Mouse (Mus musculus): ENCODE results near the gene Cdc42ep1. TPM values are rescaled to one million over a fixed set of nuclear protein-coding genes. Genes with fewer than 3 reads are reported as not detected.

The Cdc42ep1 gene
- total and polyA plus RNA-seq, 2 experiments from 2014 or later, result 8.3 to 13.5 TPM

GRCm38 (mm10) chr15:78809739-78810138 lies 32.7 kb upstream of the Cdc42ep1 start:
- no peak for ATAC-seq
- Histone ChIP-seq H3K27ac (ENCODE audit: low read depth, low read length) (no peak overlapping the region), H3K36me3 (ENCODE audit: insufficient read depth) (no peaks in the 10 kb centered on the region), H3K4me1 (ENCODE audit: insufficient read depth) (no peaks in the 10 kb centered on the region), H3K4me2 (ENCODE audit: low read depth) (no peak overlapping the region), H3K4me3 (ENCODE audit: low read depth, low read length) (no peak overlapping the region), H3K27me3 (ENCODE audit: insufficient read depth, low read length) (no peaks in the 10 kb centered on the region), H3K9ac (no peak overlapping the region), H3K9me3 (ENCODE audit: low read length) (no peaks in the 10 kb centered on the region)
- 74% methylated on average over 9 of the region's 9 CpGs for WGBS
- TF ChIP-seq CTCF (IDR thresholded peaks at IDR 0.05; ENCODE audit: low read depth), result no peak
- no peak for DNase-seq

GRCm38 (mm10) chr15:78810146-78810545 lies 32.3 kb upstream of the Cdc42ep1 start:
- WGBS, result 67% methylated on average over 9 of the region's 9 CpGs
- DNase-seq, result no peak
- TF ChIP-seq CTCF (IDR thresholded peaks at IDR 0.05; ENCODE audit: low read depth), result no peak
- no peak for ATAC-seq
- no peak overlapping the region for H3K27ac ChIP-seq (ENCODE audit: low read depth, low read length)
- H3K4me2 ChIP-seq (ENCODE audit: low read depth), result no peak overlapping the region
- H3K9ac ChIP-seq, result no peak overlapping the region
- H3K36me3 ChIP-seq (ENCODE audit: insufficient read depth), result no peaks in the 10 kb centered on the region
- H3K27me3 ChIP-seq (ENCODE audit: insufficient read depth, low read length), result no peaks in the 10 kb centered on the region
- H3K9me3 ChIP-seq (ENCODE audit: low read length), result no peaks in the 10 kb centered on the region
- H3K4me3 ChIP-seq (ENCODE audit: low read depth, low read length), result no peak overlapping the region
- H3K4me1 ChIP-seq (ENCODE audit: insufficient read depth), result no peaks in the 10 kb centered on the region

DNA sequence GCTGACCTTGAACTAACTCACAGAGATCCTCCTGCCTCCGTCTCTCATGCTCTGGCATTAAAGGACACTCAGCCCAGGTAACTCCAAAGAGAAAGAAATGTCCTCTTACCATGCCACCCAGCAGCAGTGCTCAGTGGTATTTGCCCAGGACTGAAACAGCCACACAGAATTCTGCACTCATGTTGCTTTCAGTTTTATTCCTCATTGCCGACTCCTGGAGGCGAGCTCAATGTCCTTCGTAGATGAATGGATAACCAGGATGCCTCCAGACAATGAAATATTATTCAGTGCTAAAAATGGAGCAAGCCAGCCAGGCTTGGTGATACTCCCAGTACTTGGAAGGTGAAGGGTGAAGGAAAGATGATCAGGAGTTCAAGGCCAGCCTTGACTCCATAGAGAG lies 28.8 kb upstream of the Cdc42ep1 start:
- Histone ChIP-seq H3K27me3 (ENCODE audit: insufficient read depth, low read length) (no peaks in the 10 kb centered on the region), H3K4me1 (ENCODE audit: insufficient read depth) (no peaks in the 10 kb centered on the region), H3K4me2 (ENCODE audit: low read depth) (no peak overlapping the region), H3K9me3 (ENCODE audit: low read length) (no peaks in the 10 kb centered on the region), H3K9ac (no peak overlapping the region), H3K4me3 (ENCODE audit: low read depth, low read length) (no peak overlapping the region), H3K27ac (ENCODE audit: low read depth, low read length) (no peak overlapping the region), H3K36me3 (ENCODE audit: insufficient read depth) (no peaks in the 10 kb centered on the region)
- TF ChIP-seq CTCF (IDR thresholded peaks at IDR 0.05; ENCODE audit: low read depth), result no peak
- DNase-seq, result no peak
- 89% methylated on average over 4 of the region's 4 CpGs for WGBS
- no peak for ATAC-seq

DNA sequence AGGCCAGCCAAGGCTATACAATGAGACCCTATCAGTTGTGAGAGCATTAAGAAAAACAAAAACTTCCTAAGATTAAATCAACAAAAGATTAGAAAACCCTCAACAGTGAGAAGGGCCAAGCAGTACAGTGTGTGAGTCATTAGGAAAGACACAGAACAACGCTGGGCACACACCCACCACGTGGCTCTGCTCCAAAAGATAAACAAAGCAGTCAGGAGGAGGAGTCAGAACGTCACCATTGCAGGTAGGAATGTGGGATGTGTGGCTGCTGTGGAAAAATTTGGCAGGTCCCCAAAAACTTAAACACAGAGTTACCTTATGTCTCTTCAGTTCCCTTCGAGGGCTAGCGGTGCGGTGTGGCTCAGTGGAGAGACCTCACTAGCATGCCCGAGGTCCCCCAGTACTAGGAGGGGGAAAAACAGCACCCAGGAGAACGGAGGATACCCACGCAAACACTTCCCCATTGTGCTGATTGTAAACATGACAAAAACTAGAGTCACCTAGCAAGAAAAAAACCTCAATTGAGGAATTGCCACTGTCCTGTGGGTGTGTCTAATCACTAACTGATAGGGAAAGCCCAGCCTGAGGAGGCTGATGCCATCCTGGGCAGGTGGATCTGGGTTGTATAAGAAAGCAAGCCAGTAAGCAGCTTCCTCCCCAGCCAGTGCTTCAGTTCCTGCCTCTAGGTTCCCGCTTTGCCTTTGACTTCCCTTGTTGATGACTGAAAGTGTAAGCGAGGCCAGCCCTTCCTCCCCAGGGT lies 26.9 kb upstream of the Cdc42ep1 start:
- DNase-seq, result no peak
- no peak for ATAC-seq
- Histone ChIP-seq H3K36me3 (ENCODE audit: insufficient read depth) (no peaks in the 10 kb centered on the region), H3K27me3 (ENCODE audit: insufficient read depth, low read length) (no peaks in the 10 kb centered on the region; the same call in 1 of the 2 replicates), H3K4me3 (ENCODE audit: low read depth, low read length) (no peak overlapping the region), H3K9ac (no peak overlapping the region), H3K4me1 (ENCODE audit: insufficient read depth) (no peaks in the 10 kb centered on the region), H3K4me2 (ENCODE audit: low read depth) (no peak overlapping the region), H3K9me3 (ENCODE audit: low read length) (no peaks in the 10 kb centered on the region), H3K27ac (ENCODE audit: low read depth, low read length) (no peak overlapping the region)
- WGBS, result 54% methylated on average over 11 of the region's 11 CpGs
- no peak for TF ChIP-seq CTCF (IDR thresholded peaks at IDR 0.05; ENCODE audit: low read depth)

DNA sequence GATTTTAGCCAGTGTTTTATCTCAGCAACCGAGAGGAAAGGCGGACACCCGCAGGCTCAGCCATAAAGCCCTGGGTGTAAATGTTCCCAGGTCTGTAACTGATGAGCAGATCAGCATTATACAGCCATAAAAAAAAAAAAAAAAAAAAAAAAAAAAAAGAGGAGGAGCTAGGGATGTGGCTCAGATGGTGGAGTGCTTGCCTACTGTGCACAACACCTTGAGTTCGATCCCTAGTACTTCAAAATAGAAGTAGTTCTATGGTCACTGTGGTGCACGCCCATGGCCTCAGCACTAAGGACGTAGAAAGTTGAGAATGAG lies 26.4 kb upstream of the Cdc42ep1 start:
- 81% methylated on average over 6 of the region's 6 CpGs for WGBS

GRCm38 (mm10) chr15:78826213-78827204 lies 15.9 kb upstream of the Cdc42ep1 start:
- H3K4me2 ChIP-seq (ENCODE audit: low read depth), result no peak overlapping the region
- TF ChIP-seq CTCF (IDR thresholded peaks at IDR 0.05; ENCODE audit: low read depth), result peak; percentile 89
- H3K9me3 ChIP-seq (ENCODE audit: low read length), result no peaks in the 10 kb centered on the region
- H3K27ac ChIP-seq (ENCODE audit: low read depth, low read length), result no peak overlapping the region
- no peaks in the 10 kb centered on the region for H3K4me1 ChIP-seq (ENCODE audit: insufficient read depth)
- 22% methylated on average over 28 of the region's 28 CpGs for WGBS
- no peak overlapping the region for H3K4me3 ChIP-seq (ENCODE audit: low read depth, low read length)
- H3K36me3 ChIP-seq (ENCODE audit: insufficient read depth), result no peaks in the 10 kb centered on the region
- ATAC-seq (peak; percentile 84), DNase-seq (peak; percentile 82)
- no peaks in the 10 kb centered on the region for H3K27me3 ChIP-seq (ENCODE audit: insufficient read depth, low read length)
- no peak overlapping the region for H3K9ac ChIP-seq

More for the DNA sequence above, 26.4 kb upstream of the Cdc42ep1 start:
- ATAC-seq (no peak), DNase-seq (no peak)
- Histone ChIP-seq H3K9ac (no peak overlapping the region), H3K4me3 (ENCODE audit: low read depth, low read length) (no peak overlapping the region), H3K4me1 (ENCODE audit: insufficient read depth) (no peaks in the 10 kb centered on the region), H3K36me3 (ENCODE audit: insufficient read depth) (no peaks in the 10 kb centered on the region), H3K27me3 (ENCODE audit: insufficient read depth, low read length) (no peaks in the 10 kb centered on the region; the same call in 1 of the 2 replicates), H3K4me2 (ENCODE audit: low read depth) (no peak overlapping the region), H3K27ac (ENCODE audit: low read depth, low read length) (no peak overlapping the region), H3K9me3 (ENCODE audit: low read length) (no peaks in the 10 kb centered on the region)
- TF ChIP-seq CTCF (IDR thresholded peaks at IDR 0.05; ENCODE audit: low read depth), result no peak

DNA sequence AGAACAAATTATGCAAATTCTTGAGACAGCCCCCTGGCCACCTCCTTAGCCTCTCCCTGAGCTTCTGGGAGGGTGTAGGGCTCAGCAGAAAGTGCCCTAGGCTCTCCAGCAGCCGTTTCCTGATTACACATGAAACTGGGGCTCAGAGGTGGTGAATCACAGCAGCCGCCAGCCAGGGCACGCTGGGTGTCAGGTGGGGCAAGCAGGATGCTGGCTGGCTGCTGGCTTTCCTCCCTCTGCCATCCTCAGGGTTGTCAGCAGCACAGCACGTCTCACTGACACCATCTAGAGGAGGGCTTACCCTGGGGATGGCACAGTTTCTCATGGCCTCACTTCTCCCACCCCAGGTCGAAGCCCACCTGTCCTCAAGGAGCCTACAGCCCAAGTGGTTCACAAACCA lies 14.1 kb upstream of the Cdc42ep1 start:
- no peak for TF ChIP-seq CTCF (IDR thresholded peaks at IDR 0.05; ENCODE audit: low read depth)
- no peak overlapping the region for H3K4me3 ChIP-seq (ENCODE audit: low read depth, low read length)
- H3K4me1 ChIP-seq (ENCODE audit: insufficient read depth), result no peaks in the 10 kb centered on the region
- ATAC-seq (no peak), DNase-seq (no peak)
- 24% methylated on average over 5 of the region's 5 CpGs for WGBS
- H3K27me3 ChIP-seq (ENCODE audit: insufficient read depth, low read length), result no peaks in the 10 kb centered on the region
- no peak overlapping the region for H3K27ac ChIP-seq (ENCODE audit: low read depth, low read length)
- no peaks in the 10 kb centered on the region for H3K36me3 ChIP-seq (ENCODE audit: insufficient read depth)
- no peak overlapping the region for H3K4me2 ChIP-seq (ENCODE audit: low read depth)
- no peak overlapping the region for H3K9ac ChIP-seq
- H3K9me3 ChIP-seq (ENCODE audit: low read length), result no peaks in the 10 kb centered on the region

Measured in forebrain, postnatal 0 days (tissue).